Mouse (Mus musculus) frontal cortex, postnatal 25 days (tissue): Measurements from ENCODE around the gene Vars.
A peak's percentile ranks its signal among the peaks of the same experiment; 100 is the strongest.
"Not testable (repeated sequence)": the region's sequence is repeated elsewhere in the genome, so short reads cannot be mapped to it uniquely, and the experiment has no call there.

Experiments
- DNase-seq, 2 experiments: peaks; one replicate each; pipeline ENCODE4 v3.0.0; 2022; ENCODE audit warnings: low spot score in 2 of 2

Vars gene

GRCm38 (mm10) chr17:35000717-35001451 lies at the start of gene Vars:
Gene Vars (plus strand): TSS chr17:35000987.
- peak; percentile 65 to 70 for DNase-seq

DNA sequence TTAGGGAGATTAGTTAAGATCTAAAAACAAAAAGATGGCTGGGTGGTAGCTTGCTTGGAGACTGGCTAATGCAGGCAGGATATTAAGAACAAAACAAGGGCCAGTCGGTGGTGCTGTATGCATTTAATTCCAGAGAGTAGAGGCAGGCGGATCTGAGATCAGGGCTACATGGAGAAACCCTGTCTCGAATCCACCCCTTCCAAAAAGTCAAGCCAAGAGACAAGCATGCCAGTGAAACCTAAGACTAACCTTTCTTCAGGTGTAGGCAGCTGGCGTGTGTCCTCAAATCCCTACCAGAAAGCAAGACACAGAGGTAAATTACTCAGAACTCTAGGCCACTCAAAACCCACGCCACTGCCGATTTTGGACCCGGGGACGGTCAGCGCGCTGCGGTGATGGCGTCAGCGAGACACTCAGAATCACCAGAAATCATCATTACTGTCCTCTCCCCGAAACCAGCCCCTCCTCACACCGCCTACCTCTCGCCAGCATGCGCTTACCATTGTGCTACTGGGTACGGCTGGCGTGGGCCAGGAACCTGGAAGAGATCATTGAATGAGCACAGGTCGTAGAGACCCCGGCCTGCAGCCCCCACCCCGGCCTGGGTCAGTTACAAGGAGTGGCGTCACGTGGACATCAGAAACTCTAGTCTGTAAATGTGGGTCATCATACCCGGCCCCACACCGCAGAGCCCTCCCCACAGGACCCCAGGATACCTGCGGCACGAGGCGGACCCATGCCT lies 49.0 kb upstream of the Vars start:
- peak in 1 of 2 experiments; percentile 35 for DNase-seq

- DNase-seq = peak; percentile 54 to 70
Measured at GRCm38 (mm10) chr17:34952378-34953040, 48.3 kb upstream of the Vars start.

- no peak for DNase-seq
Measured at GRCm38 (mm10) chr17:34953258-34953657, 47.5 kb upstream of the Vars start.

- no peak for DNase-seq
Measured at GRCm38 (mm10) chr17:34953904-34954303, 46.9 kb upstream of the Vars start.

DNA sequence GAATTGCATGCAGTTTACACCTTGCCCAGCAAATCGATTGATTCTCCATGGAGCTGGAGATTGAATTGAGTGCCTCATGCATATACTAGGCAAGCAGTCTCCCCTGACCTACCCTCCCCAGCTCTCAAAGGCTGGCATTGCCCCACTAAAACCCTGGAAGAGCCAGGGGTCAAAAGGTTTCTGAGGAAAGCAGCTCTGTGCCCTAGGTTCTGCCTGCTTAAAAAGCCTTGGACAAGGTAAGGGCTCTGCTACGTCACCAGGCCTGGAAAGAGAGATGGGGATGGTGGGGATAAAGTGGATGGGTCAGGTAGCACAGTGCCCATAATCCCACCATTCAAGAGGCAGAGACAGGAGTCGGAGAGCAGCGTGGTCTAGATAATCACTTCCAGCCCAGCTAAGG lies 46.0 kb upstream of the Vars start:
- DNase-seq = no peak

DNA sequence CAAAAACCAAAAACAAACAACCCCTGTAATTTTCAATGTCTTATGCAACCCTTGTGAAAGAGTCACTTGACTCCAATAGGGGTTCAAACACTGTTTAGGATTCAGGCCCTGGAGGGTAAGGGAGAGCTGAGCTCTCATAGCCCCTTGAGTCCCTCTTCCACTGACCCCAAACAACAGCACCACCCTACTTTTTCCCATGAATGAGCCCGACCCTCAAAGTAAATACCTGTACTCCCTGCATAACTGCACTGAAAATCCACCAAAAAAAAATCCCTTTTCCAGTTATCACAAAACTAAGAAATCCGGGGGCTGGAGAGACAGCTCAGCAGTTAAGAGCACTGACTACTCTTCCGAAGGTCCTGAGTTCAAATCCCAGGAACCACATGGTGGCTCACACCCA lies 44.9 kb upstream of the Vars start:
- DNase-seq = no peak

GRCm38 (mm10) chr17:34956340-34956739 lies 44.4 kb upstream of the Vars start:
- DNase-seq = no peak

DNA sequence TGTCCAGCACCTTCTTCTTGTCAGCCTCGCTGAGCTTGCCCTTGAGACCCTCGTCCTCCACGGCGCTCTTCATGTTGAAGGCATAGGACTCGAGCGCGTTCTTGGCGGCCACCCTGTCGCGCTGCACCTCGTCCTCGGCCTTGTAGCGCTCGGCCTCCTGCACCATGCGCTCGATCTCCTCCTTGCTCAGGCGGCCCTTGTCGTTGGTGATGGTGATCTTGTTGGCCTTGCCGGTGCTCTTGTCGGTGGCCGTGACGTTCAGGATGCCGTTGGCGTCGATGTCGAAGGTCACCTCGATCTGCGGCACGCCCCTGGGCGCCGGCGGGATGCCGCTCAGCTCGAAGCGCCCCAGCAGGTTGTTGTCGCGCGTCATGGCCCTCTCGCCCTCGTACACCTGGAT lies 43.5 kb upstream of the Vars start:
- not testable (repeated sequence) for DNase-seq

DNA sequence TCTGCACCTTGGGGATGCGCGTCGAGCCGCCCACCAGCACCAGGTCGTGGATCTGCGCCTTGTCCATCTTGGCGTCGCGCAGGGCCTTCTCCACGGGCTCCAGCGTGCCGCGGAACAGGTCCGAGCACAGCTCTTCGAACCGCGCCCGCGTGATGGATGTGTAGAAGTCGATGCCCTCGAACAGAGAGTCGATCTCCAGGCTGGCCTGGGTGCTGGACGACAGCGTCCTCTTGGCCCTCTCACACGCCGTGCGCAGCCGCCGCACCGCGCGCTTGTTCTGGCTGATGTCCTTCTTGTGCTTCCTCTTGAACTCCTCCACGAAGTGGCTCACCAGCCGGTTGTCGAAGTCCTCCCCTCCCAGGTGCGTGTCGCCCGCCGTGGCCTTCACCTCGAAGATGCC lies 42.8 kb upstream of the Vars start:
- not testable (repeated sequence) for DNase-seq

- DNase-seq = not testable (repeated sequence)
Measured at GRCm38 (mm10) chr17:34958734-34959129, 42.1 kb upstream of the Vars start.

- peak; percentile 66 to 71 for DNase-seq
Measured at GRCm38 (mm10) chr17:34959130-34959778, 41.5 kb upstream of the Vars start, which contains the start of gene Hspa1b. Gene Hspa1b (minus strand): TSS chr17:34959238.

DNA sequence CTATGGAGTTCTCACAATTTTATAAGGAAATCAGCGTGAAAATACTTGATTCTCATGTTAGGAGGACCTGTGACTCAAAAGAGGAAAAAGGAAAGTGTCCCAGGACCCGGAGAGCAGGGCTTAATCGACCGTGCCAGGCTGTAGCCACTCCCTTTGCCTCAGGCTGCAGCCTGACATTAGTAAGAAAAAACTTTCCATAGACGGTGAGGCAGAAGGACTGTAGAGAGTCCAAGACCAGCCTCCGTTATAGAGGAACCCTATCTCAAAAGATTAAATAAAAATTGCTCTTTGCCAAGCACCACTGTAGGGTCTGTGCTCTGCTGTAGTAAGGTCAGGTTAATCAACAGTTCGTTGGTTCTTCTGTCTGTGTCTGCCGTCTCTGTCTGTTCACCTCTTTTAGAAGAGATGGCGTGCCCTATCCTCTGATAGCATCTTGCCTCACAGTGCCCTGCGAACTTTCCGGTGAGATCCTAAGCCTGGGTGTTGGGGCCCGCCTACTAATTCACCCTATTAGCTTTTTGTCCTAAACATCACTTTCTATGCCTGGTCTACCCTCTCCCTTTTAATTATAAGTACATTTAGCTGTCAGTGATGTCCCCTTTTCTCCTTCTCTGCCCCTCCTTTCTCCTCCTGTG lies 40.8 kb upstream of the Vars start:
- DNase-seq = no peak

- no peak for DNase-seq
Measured at GRCm38 (mm10) chr17:34960702-34961493, 39.9 kb upstream of the Vars start.

GRCm38 (mm10) chr17:34962125-34962524 lies 38.7 kb upstream of the Vars start:
- no peak for DNase-seq

GRCm38 (mm10) chr17:34962841-34963240 lies 37.9 kb upstream of the Vars start:
- no peak for DNase-seq

GRCm38 (mm10) chr17:34964640-34965049 lies 36.1 kb upstream of the Vars start:
- DNase-seq = no peak

- DNase-seq = no peak
Measured at GRCm38 (mm10) chr17:34965627-34966026, 35.2 kb upstream of the Vars start.

DNA sequence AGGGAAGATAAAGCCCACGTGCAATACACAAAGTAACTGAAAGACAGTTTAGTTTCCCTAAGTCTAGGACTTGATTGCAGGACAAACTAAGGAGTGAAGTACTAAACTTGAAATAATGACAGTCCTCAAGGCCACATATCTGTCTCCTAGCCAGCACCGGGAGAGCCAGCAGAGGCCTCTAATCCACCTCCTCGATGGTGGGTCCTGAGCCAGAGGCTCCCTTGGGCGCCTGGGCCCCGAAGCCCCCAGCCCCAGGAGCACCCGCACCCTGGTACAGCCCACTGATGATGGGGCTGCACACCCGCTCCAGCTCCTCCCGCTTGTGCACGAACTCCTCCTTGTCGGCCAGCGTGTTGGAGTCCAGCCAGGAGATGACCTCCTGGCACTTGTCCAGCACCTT lies 31.0 kb upstream of the Vars start, which contains the start of gene Gm20481:
Gene Gm20481 (plus strand): TSS at position 91 of the 400 bp plus-strand sequence.
- DNase-seq = not testable (repeated sequence)

DNA sequence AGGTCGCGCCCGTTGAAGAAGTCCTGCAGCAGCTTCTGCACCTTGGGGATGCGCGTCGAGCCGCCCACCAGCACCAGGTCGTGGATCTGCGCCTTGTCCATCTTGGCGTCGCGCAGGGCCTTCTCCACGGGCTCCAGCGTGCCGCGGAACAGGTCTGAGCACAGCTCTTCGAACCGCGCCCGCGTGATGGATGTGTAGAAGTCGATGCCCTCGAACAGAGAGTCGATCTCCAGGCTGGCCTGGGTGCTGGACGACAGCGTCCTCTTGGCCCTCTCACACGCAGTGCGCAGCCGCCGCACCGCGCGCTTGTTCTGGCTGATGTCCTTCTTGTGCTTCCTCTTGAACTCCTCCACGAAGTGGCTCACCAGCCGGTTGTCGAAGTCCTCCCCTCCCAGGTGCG lies 29.9 kb upstream of the Vars start:
- DNase-seq = not testable (repeated sequence)

DNA sequence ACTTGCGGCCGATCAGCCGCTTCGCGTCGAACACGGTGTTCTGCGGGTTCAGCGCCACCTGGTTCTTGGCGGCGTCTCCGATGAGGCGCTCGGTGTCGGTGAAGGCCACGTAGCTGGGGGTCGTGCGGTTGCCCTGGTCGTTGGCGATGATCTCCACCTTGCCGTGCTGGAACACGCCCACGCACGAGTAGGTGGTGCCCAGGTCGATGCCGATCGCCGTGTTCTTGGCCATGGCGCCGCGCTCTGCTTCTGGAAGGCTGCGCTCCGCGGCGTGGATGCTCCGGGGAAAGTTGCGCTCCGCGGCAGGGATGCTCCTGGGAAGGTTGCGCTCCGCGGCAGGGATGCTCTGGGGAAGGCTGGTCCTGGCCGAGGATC lies 29.1 kb upstream of the Vars start:
- not testable (repeated sequence) for DNase-seq
